Mouse (Mus musculus): ENCODE data around the gene Ddc. TPM values are rescaled to one million over a fixed set of nuclear protein-coding genes. Genes with fewer than 3 reads are reported as not detected.

The Ddc gene
- total and polyA plus RNA-seq, 3 experiments, result 0.07 to 0.08 TPM; not detected in 1

DNA sequence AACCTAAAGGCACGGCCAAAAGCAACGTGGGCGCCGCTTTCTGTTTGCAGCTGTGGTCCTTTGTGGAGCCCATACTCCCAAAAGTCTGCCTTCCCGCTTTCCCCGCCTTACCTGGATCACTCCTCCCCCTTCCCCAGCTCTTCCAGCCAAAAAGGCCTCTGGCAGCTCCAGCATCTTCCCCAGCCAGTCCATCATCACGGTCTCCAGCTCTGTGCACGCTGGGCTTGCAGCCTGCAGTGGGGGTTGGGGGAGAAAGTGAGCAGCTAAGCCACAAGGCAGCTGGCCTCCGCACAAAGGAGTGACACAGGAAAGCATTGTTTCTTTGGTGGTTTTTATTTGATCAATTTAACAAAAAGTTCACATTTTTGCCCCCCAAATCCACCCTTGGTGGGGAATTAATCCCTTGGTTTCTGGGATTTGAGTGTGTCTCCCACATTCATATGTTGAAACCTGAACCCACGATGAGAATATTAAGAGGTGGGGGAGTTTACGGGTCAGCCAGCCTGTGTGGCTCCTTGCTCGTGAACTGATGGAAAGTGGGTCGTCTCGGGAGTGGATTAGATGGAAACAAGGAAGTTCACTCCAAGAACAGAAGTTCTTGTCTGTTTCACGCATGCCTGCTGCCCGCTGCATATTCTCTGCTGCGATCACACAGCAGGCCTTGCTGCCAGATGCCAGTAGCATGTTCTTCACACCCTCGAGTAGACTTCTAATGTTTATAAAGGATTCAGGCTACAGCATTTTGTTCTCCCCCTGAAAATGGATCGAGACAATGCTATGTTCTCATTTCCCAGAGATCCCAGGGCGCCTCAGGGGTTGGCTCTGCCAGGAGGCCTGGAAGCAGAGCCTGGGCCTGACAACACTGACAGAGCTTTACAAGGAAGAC is 24.7 kb downstream of the Ddc start:
- Histone ChIP-seq H3K9ac (ENCODE audit: control insufficient read depth, low read depth, low read length, poor library complexity, severe bottlenecking) (no peak overlapping the region), H3K27ac (ENCODE audit: control insufficient read depth, low read depth, low read length) (no peak overlapping the region), H3K27me3 (ENCODE audit: control insufficient read depth in 1 of 2, insufficient read depth in 2 of 2, low read length in 2 of 2) (peaks cover 0 to 2% of the 10 kb centered on the region in 2 experiments; a peak in 2 of 4 replicates), H3K4me1 (ENCODE audit: control insufficient read depth in 1 of 2, insufficient read depth in 2 of 2, low read length in 2 of 2) (peaks cover 9 to 17% of the 10 kb centered on the region in 2 experiments), H3K79me2 (ENCODE audit: control insufficient read depth, insufficient read depth, low read length, poor library complexity) (no peaks in the 10 kb centered on the region), H3K9me3 (replicated peaks; ENCODE audit: insufficient read depth, low read length) (no peaks in the 10 kb centered on the region), H3K36me3 (ENCODE audit: control insufficient read depth in 1 of 2, insufficient read depth in 2 of 2, low read length in 2 of 2) (peaks cover 0 to 18% of the 10 kb centered on the region in 2 experiments; a peak in 2 of 4 replicates), H3K4me3 (ENCODE audit: control insufficient read depth in 1 of 2, insufficient read depth in 1 of 2, low read depth in 2 of 2, low read length in 2 of 2) (no peak overlapping the region)
- TF ChIP-seq ELF1 (IDR thresholded peaks at IDR 0.05; ENCODE audit: low read depth, low read length), result no peak
- no peak for TF ChIP-seq MAZ (IDR thresholded peaks at IDR 0.05; ENCODE audit: low read depth, low read length)
- DNase-seq (ENCODE audit: low read depth, low spot score), result no peak

DNA sequence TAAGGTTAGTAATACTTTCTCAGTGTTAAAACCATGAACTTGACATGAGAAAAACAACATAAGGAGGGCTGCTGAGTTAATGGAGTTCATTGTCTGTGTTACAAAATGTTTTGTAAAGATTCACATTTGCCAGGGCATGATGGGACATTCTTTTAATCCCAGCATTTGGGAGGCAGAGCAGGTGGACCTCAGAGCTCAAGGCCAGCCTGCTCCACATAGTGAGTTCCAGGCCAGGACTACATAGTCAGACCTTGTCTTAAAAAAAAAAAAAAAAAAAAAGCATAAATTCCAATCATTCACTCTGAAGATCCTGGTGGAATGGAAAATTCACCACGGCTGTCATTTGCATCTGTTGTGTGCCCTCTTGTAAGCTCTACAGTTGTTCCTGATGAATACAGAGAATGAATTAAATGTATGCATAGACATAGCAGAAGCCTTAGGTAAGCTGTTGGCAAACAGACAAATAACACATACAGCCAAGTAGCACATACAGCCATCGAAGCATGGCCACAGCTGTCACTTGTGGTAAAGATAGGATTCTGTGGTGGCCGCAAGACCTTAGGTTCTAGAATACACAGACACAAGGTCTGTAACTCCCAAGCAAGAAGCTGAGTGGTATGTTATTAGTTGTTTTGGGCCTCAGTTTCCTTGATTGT is 25.7 kb downstream of the Ddc start:
- H3K36me3 ChIP-seq (ENCODE audit: control insufficient read depth in 1 of 2, insufficient read depth in 2 of 2, low read length in 2 of 2), result peaks cover 0 to 13% of the 10 kb centered on the region in 2 experiments; a peak in 2 of 4 replicates
- no peak overlapping the region for H3K9ac ChIP-seq (ENCODE audit: control insufficient read depth, low read depth, low read length, poor library complexity, severe bottlenecking)
- no peak overlapping the region for H3K27ac ChIP-seq (ENCODE audit: control insufficient read depth, low read depth, low read length)
- peaks cover 0 to 2% of the 10 kb centered on the region in 2 experiments; a peak in 2 of 4 replicates for H3K27me3 ChIP-seq (ENCODE audit: control insufficient read depth in 1 of 2, insufficient read depth in 2 of 2, low read length in 2 of 2)
- 0 out of 2 replicates have a peak, but pooled peaks have one; percentile 18 for TF ChIP-seq ZNF384 (IDR thresholded peaks at IDR 0.05; ENCODE audit: low read depth, low read length)
- no peak for TF ChIP-seq POLR2A (IDR thresholded peaks at IDR 0.05; ENCODE audit: control insufficient read depth in 1 of 2, insufficient read depth in 1 of 2, low read depth in 1 of 2, low read length in 2 of 2, poor library complexity in 1 of 2)
- no peak for TF ChIP-seq NRF1 (IDR thresholded peaks at IDR 0.05; ENCODE audit: insufficient read depth, low read depth, low read length, poor library complexity, severe bottlenecking)
- no peak overlapping the region for H3K4me3 ChIP-seq (ENCODE audit: control insufficient read depth in 1 of 2, insufficient read depth in 1 of 2, low read depth in 2 of 2, low read length in 2 of 2)
- no peaks in the 10 kb centered on the region for H3K79me2 ChIP-seq (ENCODE audit: control insufficient read depth, insufficient read depth, low read length, poor library complexity)
- H3K9me3 ChIP-seq (replicated peaks; ENCODE audit: insufficient read depth, low read length), result no peaks in the 10 kb centered on the region
- peaks cover 9 to 13% of the 10 kb centered on the region in 2 experiments for H3K4me1 ChIP-seq (ENCODE audit: control insufficient read depth in 1 of 2, insufficient read depth in 2 of 2, low read length in 2 of 2)
- DNase-seq (ENCODE audit: low read depth, low spot score), result no peak

DNA sequence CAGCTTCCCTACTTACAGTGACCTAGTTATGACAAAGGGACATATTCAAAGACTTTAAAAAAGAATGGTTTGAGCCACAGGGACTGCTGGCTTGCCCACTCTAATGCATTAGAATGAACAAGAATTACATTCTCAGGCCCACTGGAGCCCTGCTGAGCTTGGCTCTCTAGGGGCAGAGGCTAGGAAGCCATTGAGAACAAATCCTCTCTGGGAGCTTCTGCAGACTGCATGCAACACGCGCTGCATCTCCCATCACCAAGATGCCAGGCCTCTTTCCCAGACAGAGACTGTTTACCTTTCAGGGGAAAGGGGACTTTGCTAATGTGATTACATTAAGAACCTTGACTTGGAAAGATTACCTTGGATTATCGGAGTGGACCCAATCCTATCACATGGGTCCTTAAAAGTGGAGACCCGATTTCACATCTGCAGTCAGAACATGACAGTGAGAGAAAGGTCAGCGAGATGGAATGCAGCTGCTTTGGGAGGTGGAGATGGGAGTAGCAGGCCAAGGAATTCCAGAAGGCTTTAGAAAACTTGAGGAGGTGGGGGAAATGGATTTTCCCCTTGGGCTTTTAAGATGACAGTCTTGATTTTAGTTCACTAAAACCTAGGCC is 26.6 kb downstream of the Ddc start:
- Histone ChIP-seq H3K36me3 (ENCODE audit: control insufficient read depth in 1 of 2, insufficient read depth in 2 of 2, low read length in 2 of 2) (peaks cover 0 to 4% of the 10 kb centered on the region in 2 experiments; a peak in 2 of 4 replicates), H3K27ac (ENCODE audit: control insufficient read depth, low read depth, low read length) (no peak overlapping the region), H3K4me1 (ENCODE audit: control insufficient read depth in 1 of 2, insufficient read depth in 2 of 2, low read length in 2 of 2) (peaks cover 3 to 8% of the 10 kb centered on the region in 2 experiments), H3K27me3 (ENCODE audit: control insufficient read depth in 1 of 2, insufficient read depth in 2 of 2, low read length in 2 of 2) (peaks cover 0 to 2% of the 10 kb centered on the region in 2 experiments; a peak in 2 of 4 replicates), H3K79me2 (ENCODE audit: control insufficient read depth, insufficient read depth, low read length, poor library complexity) (no peaks in the 10 kb centered on the region), H3K9ac (ENCODE audit: control insufficient read depth, low read depth, low read length, poor library complexity, severe bottlenecking) (no peak overlapping the region), H3K9me3 (replicated peaks; ENCODE audit: insufficient read depth, low read length) (no peaks in the 10 kb centered on the region), H3K4me3 (ENCODE audit: control insufficient read depth in 1 of 2, insufficient read depth in 1 of 2, low read depth in 2 of 2, low read length in 2 of 2) (no peak overlapping the region)
- DNase-seq (ENCODE audit: low read depth, low spot score), result no peak
- no peak for TF ChIP-seq NRF1 (IDR thresholded peaks at IDR 0.05; ENCODE audit: insufficient read depth, low read depth, low read length, poor library complexity, severe bottlenecking)

Measured in MEL (cell line).